Mouse (Mus musculus) mouse embryonic stem cell (cell line): ENCODE data around the gene Prss8.

ENCODE experiments used
- in situ Hi-C, 2 experiments: fragments of 300-500 bp; cut with MboI; formaldehyde crosslinking; loops; 1 replicate in 1 of 2; 3 replicates in 1 of 2; pipeline ENCODE4 v1.14.3; 2019 to 2020; ENCODE audit warnings: low sequenced_read_pairs in 2 of 2, low pct_unique_long_range_greater_than_20kb in 1 of 2, mixed read lengths in 1 of 2; ENCODE audit not compliant: unreplicated experiment in 1 of 2

Gene Prss8

DNA sequence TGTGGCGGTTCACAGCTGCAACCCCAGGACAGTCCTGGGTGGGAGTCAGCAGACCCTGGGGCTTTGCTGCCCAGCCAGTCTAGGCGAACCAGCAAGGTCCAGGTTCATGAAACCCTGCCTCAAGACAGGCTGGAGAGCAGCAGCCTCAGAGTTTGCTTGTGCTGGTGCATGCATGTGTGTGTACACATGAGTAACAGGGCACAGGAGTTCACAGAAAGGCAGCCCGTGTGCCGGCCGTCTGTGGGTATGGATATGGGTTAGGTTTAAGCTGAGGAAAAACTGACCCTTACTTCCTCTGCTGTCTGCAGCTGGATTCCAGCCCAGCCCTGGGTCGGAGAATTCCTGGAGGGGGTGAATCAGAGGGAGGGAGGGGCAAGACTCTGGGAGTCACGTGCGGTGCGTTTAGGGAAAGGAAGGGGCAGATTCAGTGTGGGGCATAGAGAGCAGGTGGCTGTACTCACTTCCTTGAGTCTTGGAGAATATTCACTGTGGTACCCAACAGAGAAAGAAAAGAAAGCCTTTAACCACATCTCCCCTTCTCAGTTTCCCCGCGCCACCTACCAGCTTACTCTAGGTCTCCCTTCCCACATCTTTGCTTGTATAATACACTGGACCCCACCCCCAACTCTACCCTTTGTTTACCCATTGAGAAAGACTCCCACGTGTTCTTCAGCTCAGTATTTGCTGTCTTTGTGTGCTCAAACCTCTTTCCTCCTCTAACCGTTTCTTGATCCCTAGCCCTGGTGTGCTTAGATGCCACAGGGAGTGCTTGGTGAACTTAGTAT lies 1.6 kb upstream of the Prss8 start:
- in situ Hi-C loops: no loop called here

DNA sequence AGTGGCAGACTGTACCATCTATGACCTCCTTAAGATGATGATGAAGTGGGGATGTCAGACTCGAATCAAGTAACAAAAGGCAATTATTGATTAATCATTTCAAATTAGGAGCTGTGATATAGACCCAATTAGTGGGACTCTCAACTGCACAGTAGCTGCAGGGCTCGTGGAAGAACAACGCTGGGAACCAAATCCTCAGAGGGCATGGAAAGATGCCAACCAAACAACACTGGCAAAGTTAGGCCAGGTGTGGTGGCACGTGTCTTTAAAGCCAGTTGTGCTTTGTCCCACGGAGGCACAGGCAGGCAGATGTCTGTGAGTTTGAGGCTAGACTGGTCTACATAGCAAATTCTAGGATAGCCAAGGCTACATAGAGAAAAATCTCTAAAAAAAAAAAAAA lies 732 bp upstream of the Prss8 start:
- in situ Hi-C loops: no loop called here

DNA sequence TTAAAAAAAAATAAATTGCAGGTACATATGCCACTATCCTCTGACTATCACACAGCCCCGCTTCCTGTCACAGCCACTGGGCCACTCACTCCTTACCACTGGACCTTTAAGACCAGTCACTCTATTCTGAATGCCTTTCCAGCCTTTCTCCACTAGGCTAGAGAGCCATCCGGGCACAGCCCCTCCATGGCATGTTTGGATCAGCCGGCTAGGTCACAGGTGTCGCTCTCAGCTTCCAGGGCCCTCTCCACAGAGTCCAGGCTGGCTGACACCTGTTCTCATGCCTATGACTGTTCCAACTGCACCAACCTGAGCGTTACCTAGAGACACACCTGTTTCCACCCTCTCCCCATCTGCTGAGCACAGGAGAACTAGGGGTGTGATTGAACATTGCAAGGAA lies 1.3 kb downstream of the Prss8 start:
- in situ Hi-C loops: no loop called here

DNA sequence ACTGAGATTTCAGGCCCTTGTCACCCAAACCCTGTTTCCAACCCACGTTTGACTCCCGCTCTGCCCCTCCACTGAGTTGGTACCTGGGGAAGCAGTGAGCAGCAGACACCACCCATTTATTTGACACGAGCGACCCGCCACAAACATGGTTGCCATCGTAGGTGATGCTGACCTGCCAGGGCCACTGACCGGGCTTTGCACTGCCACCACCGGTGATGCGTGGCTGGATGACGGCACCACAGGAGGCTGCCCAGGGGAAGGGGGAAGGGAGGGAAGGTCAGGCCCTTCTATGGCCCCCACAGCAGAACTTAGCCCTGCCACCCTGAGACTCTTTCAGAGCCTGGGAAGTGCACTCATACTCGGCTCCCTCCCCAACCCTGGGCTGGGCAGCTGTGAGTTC lies 2.2 kb downstream of the Prss8 start:
- in situ Hi-C loops: no loop called here

DNA sequence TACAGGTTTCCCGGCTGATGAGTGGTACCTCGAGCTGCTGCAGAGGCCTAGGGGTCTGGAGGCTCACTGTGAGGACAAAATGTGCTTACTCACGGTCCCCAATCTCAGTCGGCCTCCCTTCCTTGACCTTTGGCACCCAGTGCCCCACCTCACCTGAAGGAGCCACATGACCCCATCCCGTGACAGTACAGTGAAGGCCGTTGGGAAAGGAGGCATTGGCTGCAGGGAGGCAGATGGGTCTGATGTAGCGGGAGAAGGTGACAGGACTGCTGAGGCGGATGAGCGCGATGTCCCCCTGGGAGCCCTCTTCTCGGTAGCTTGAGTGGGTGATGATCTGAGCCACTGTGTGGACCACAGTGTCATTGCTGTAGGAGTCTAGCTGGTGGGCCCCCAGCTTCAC lies 3.1 kb downstream of the Prss8 start:
- in situ Hi-C loops: no loop called here

DNA sequence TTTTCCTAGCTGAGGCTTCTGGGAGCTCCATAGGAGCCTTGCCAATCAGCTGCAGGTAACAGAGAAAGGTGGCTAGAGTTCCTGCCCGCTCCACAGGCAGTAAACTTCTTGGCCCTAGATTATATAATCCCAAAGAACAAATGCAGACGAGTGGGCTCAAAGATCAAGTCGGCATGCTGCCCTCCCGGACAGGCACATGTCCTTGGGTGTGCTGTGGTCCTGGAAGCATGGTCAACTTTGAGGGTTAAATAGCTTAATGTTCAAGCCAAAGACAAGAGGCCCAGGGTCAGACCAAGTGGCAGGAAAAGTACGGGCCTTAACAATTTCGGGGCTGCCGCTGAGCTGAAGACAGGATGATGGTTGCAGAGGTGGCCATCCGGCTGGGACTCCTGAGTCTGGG lies 3.8 kb downstream of the Prss8 start:
- in situ Hi-C loops: no loop called here

DNA sequence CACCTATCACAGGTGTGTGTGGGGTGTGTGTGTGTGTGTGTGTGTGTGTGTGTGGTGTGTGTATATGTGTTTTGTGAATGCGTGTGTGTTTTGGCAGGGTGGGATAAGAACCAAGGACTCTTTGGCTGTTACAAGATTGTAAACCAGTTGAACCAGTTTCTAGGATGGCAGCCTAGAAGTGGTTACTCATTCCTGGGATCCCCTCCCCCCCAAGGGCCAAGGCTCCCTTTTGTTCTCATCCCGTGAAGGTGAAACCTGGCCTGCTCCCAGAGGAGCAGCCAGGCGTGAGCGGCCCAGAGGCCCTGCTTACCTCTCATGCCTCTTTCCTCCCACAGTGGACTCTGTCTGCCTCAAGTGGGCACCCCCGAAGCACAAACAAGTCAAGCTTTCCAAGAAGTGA lies 4.7 kb downstream of the Prss8 start:
- in situ Hi-C loops: no loop called here

DNA sequence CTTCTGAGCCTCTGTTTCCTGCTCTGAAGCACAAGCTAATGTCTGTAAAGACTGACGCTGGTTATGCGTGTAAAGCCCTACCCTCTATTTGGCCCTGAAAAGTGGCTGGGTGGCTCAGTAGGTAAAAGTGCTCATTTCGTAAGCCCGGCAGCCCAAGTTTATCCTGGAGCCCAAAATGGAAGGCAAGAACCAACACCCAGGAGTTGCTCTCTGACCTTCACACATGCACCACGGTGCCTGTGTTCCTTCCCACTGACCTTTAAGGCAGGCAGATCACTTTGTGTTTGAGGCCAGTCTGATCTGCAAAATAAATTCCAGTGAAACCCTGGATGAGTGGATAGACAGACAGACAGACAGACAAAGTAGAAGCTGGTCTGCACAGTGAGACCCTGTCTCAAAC lies 6.2 kb downstream of the Prss8 start:
- in situ Hi-C loops: no loop called here

DNA sequence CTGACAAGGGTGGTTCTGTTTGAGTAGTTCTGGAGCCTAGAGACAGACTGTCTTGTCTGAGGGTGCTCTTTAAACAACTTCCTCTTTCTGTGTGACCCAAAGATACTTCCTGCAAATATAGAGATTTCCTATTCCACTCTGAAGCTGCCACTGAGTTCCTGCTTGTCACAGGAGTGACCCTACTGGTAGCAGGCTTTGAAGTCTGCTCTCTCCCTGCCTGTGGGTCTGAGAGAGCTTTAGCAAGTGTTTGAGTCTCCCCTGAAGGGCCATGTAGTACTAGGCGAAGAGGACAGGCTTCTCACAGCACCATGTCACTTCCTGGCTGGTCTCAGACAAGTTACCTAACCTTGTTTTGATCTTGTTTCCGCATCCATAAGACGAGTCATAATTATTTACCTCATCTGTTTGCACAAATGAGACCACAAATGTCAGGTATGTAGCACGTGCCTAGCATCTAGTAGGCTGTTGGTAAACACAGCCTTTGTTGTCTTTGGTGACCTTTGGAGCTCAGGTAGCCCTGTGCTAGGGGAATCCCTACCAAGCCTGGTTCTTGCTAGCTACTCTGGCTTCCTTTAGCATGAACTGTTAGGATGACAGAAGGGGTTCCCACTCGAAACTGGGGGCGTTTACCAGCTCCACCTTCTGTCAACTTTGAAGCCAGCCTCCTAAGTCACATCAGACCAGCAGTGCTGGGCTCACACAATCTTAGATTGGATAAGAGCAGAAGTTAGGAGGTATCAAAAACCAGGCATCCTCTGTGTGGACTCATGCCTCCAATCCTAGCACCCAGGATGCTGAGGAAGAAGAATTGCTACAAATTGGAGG lies 7.2 kb downstream of the Prss8 start:
- in situ Hi-C loops: no loop called here

DNA sequence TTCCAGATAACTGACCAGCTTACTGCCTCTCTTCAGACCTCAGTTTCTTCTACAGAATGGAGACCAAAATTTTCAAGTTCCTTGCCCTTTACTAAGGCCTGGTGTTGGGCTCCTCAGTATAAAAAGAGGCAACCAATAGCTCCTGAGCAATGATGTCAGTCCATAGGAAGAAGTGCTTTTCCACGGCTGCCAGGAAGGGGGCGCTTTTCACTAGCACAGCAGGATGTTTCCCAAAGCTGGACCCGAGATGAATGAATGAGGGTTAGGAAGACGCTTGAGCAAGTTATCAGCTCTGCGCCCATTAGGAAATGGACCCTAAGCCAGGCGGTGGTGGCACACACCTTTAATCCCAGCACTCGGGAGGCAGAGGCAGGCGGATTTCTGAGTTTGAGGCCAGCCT lies 8.4 kb downstream of the Prss8 start:
- in situ Hi-C loops: no loop called here

DNA sequence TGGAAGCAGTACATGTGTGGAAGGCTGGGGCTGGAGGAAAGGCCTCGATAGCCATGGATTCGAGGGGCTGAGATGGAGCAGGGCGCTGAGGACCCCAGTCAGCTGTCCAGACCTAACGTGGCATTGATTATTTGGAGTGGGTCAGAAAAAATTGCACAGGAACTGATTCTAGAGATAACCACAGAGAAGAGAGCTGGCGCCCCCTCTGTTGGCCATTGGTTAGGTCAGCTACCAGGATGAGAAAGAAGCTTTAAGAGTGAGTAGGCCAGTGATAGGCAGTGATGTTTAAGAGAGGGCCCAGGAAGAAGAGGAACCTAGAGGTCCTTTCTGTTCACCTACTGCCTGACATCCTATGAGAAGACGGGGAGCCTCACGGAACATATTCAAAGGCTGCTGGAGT lies 10.6 kb downstream of the Prss8 start:
- in situ Hi-C loops: no loop called here

DNA sequence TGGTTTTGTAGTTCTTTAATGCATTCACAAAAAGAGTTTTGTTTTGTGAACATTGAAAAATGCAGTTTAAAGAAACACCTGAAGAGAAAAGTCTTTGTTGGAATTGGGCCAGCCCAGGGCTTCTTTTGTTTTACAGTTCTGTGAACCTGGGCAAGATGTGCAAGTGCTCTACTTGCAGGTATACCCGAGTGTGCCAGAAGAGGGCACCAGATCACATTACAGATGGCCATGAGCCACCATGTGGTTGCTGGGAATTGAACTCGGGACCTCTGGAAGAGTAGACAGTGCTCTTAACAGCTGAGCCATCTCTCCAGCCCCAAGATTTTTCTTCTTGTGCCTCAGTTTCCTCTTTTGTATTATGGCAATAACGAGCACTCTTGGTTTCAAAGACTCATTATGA lies 11.7 kb downstream of the Prss8 start:
- in situ Hi-C loops: no loop called here

DNA sequence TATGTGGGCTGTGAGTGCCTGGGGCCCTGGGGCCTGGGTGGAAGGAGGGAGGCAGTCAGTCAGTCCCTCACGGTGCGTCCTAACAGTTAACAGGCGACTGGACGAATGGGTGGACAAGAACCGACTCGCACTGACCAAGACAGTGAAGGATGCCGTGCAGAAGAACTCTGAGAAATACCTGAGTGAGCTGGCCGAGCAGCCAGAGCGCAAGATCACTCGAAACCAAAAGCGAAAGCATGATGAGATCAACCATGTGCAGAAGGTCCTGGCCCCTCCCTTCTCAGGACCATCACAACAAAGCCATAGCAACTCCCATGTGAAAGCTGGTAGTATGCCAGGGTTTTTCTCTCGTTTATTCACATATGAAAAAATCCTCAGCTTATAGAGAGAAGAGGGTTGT lies 14.6 kb downstream of the Prss8 start:
- in situ Hi-C loops: no loop called here

DNA sequence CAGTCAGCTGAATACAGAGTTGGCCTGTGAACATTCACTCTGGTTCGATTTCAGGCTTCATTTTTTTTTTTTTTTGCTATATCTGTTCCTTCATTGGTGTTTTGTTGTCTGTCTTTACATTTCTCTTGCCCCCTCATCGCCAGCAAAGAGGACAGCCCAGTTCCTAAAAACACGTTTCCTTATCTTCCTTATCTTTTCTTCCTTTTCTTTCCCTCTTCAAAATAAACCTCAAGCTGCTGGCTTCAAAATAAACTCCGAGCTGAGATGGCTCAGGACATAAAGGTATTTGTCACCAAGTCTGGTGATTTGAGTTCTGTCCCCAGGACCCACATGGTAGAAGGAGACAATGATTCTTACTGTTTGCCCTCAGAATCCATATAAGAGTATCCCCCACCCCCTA lies 17.0 kb downstream of the Prss8 start:
- in situ Hi-C loops: no loop called here

DNA sequence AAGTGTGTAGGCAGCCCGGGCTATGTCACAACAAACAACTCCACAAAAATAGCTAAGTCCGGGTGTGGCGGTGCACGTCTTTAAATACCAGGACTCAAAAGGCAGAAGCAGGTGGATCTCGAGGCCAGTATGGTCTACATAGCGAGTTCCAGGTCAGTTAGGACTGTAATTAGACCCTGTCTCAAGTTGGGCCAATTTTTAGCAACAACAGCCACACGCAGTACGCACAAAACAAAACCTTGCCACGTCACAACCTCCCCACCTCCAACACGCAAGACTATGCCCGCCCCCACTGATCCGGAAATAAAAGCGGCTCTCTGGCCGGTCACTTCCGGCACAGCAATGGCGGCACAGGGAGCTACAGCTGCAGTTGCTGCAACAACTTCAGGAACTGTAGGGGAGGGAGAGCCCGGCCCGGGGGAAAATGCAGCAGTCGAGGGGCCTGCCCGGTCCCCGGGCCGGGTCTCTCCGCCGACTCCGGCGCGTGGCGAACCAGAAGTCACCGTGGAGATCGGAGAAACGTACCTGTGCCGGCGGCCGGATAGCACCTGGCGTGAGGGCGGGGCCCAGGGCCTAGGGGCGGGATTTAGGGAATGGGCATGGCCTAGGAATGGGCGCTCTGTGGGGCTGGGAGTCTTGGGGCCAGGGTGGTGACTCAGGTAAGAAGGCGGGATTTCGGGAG lies 17.6 kb downstream of the Prss8 start, which contains the start of gene Kat8:
Kat8 (plus strand) TSS at position 327 of the 682 bp plus-strand sequence.
- in situ Hi-C loops: no loop called here

DNA sequence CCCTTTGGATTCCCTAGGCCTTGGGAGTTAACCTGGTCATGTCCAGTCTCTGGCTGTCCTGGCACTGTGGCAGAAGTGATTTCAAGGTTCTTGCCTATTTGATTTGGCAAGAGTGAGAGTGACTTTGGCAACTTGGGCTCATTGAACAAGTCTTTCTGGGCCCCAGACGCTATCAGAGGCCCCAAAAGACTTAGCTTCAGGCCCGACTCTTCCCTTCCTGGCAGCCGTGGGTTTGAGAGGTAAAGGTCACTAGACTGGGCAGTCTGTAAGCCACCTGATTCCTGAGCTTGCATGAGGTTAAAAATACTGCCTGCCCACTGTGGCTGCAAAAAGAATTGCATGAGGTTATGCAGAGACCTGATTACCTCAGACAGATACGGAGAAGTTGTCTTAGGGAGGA lies 21.2 kb downstream of the Prss8 start:
- in situ Hi-C loops: no loop called here

DNA sequence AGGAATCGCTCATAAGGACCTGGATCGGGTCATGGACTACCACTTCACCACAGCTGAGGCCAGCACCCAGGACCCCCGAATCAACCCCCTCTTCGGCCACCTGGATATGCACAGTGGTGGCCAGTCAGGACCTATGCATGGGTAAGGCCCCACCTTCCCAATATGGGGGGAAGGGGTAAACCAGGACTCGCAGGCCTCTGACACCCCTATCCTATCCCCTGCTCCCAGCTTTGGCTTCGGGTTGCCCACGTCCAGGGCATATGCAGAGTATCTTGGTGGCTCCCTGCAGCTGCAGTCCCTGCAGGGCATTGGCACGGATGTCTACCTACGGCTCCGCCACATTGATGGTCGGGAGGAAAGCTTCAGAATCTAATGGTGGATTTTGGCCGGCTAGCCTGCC lies 22.0 kb downstream of the Prss8 start:
- in situ Hi-C loops: no loop called here

DNA sequence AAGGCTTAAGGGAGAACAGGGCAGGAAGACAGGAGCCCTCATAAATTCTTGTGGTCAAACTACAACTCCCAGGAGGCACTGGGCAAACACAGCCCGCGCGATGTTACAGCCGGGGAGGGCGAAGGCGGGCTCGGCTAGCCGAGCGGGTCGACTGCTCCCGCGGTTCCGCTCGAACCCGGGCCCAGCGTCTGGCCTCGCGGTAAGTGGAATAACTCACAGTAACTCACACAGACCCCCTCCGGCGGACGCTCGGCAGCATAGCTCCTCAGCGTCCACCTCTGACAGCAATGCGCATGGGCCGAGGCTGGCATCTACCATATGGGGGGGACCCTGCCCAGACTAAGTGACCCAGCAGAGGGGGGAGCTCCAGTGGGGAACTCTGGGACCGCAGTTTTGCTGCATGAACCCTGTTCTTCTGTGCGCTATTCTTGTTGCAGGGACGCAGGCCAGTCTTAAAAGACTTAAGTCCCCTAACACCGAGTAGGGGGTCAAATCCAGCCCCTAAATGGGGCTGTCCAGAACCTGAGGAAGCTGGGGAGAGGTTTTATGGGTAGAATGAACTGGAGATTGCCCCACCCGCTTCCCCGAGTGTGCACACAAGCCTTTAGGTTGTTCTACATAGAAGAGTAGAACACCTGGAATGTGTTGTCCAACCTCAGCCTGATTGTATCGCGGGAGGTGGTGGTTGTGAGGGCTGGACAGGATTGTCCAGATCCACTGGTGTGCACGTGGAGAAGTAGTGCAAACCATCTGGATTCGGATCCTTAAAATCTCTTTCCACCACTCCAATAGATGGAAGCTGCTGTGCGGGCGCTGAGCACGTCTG lies 25.7 kb downstream of the Prss8 start, which contains the start of gene Bckdk:
Bckdk (plus strand) TSS at position 112 of the 826 bp plus-strand sequence.
- in situ Hi-C loops: no loop called here

DNA sequence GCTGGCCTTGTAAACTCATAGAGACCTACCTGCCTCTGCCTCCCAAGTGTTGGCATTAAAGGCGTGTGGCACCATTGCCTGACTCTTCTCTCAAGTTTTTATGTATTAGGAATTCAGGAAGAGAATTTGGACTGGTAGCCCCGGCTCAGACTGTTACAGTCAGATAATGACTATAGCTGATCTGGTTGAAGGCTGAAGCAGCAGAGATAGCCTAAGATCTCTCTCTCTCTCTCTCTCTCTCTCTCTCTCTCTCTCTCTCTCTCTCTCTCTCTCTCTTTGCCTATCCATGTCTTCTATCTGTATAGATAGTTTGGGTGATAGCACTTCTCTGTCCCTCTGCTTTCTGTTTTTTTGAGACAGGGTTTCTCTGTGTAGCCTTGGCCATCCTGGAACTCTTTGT lies 28.1 kb downstream of the Prss8 start:
- in situ Hi-C loops: no loop called here
